Mouse (Mus musculus): ENCODE data around the gene Irgm1. TPM values are rescaled to one million over a fixed set of nuclear protein-coding genes. Genes with fewer than 3 reads are reported as not detected.
A peak's percentile ranks its signal among the peaks of the same experiment; 100 is the strongest.

Irgm1 gene
- polyA plus RNA-seq, 1 experiment from 2014 or later: 17.0 TPM

DNA sequence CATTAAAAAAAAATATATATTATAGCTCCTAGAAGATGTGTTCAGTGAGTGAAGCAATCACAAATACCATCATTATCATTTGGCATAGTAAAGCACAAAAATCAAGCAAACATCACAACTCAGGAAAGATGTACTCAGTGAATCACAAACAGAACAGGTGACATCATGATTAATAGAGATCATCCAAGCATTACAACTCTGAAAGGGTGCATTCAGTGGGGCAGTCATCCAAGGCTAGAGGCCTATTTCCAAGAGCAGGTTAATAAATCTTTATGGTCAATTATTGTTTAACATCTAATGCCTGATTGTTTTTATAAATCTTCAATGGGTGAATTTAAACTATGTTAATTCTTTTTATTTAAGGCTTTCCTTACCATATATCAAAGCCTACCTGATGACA, 30.7 kb downstream of the Irgm1 start:
- Histone ChIP-seq H3K9ac (no peak overlapping the region), H3K4me2 (no peak overlapping the region), H3K4me1 (replicated peaks) (peaks cover 21% of the 10 kb centered on the region), H3K36me3 (no peaks in the 10 kb centered on the region), H3K27ac (no peak overlapping the region), H3K4me3 (replicated peaks) (no peak overlapping the region), H3K9me3 (replicated peaks) (no peaks in the 10 kb centered on the region), H3K27me3 (peaks cover 27% of the 10 kb centered on the region)
- no peak for ATAC-seq (ENCODE audit: low read depth)
- DNase-seq: no peak

DNA sequence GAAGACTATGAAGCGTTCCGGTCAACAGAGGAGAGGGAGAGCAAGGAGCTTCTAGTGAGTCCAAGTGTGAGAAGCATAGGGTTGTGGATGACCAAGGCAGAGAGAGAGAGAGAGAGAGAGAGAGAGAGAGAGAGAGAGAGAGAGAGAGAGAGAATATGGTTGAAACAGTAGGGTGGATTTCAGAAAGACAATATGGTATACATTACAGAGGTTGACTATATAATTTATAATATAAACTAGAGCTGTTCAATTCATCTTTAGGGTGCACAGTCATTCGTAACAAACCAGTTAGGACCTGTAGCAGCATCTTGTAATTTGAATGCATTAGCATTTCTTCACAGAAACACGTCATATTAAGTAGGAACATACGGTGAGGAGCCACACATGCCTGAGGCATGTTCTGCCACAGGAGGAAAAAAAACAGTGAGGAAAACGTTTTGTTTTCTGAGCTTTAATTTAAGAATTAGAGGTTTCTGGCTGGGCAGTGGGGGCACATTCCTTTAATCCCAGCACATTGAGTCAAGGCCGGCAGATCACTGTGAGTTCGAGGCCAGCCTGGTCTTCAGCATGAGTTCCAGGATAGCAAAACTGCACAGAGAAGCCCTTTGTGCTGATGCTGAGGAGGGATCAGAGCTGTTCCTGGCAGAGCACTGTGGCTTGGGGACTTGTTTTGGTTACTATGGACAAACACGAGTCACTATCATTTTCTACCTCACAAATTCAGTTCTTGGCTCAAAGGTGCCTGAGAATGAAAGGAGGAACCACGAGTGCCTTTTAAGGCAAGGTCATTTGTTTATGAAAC, 32.4 kb downstream of the Irgm1 start:
- Histone ChIP-seq H3K4me1 (replicated peaks) (peaks cover 33% of the 10 kb centered on the region), H3K9ac (no peak overlapping the region), H3K4me2 (peak overlapping the region; percentile 98), H3K4me3 (replicated peaks) (no peak overlapping the region), H3K27ac (no peak overlapping the region), H3K36me3 (no peaks in the 10 kb centered on the region), H3K9me3 (replicated peaks) (no peaks in the 10 kb centered on the region), H3K27me3 (peaks cover 35% of the 10 kb centered on the region)
- ATAC-seq (ENCODE audit: low read depth) (no peak), DNase-seq (no peak)
- 67% methylated on average over 10 of the region's 10 CpGs for WGBS (ENCODE audit: insufficient replicate concordance)

DNA sequence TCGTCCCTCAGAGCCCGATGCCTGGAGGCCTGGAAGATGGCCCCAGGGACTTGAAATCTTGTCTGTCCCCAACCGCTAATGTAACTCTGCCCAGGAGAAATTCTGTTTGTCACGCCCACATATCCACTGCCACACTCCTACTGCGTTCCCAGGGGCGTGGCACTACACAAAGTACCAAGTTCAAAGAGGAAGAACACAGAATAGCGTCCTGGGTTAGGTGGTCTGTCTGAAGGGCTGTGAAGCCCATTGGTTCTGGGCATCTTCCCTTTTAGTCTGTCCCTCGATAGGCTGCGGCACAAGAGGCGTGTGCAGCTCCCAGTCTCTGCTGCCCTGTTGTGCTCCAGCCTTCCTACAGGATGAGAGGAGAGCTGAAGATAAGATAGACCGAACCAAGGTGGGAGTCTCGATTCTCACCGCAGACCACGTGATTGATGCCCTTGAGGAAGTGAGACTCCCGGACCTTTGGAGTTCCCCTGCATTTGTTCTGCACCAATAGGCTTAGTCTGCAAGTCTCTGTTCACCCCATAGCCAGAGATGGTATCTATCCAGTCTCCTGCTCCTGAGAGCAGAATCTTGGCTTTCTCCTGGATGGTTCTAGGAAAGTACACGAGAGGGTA, 33.2 kb downstream of the Irgm1 start:
- ATAC-seq (ENCODE audit: low read depth) (no peak), DNase-seq (no peak)
- peak overlapping the region; percentile 98 for H3K4me2 ChIP-seq
- peaks cover 35% of the 10 kb centered on the region for H3K27me3 ChIP-seq
- under 1% methylated on average over 16 of the region's 16 CpGs for WGBS (ENCODE audit: insufficient replicate concordance)
- H3K9me3 ChIP-seq (replicated peaks): no peaks in the 10 kb centered on the region
- peak overlapping the region; percentile 75 for H3K4me3 ChIP-seq (replicated peaks)
- H3K9ac ChIP-seq: peak overlapping the region; percentile 74
- no peaks in the 10 kb centered on the region for H3K36me3 ChIP-seq
- no peak overlapping the region for H3K27ac ChIP-seq
- peaks cover 33% of the 10 kb centered on the region for H3K4me1 ChIP-seq (replicated peaks)

DNA sequence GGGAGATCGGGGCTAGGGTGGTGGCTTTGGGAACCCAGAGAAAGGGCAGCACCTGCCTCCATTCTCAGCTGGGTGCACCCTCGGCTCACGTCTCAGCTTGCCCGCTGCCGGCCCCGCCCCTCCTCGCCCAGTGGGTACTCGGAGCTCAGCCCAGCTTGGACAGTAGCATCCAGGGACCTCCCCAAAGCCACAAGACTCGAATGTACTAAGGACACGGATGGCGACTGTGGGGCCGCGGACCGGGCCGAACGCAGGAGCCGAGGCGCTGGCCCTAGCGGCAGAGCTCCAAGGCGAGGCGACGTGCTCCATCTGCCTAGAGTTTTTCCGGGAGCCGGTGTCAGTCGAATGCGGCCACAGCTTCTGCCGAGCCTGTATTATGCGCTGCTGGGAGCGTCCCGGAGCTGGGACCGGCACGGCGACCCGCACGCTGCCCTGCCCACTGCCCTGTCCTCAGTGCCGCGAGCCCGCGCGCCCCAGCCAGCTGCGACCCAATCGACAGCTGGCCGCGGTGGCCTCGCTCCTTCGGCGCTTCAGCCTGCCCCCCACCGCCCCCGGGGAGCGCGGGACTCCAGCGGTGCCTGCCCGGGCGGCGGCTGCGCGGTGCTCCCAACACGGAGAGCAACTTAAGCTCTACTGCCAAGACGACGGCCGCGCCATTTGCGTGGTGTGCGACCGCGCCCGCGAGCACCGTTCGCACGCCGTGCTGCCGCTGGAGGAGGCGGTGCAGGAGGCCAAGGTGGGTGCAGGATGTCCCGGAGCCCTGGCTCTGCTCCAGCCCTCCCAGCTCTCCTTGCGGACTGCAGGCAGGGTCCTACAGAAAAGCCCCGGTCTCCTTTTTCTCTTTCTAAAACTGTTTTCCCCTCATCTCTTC, 33.9 kb downstream of the Irgm1 start:
- Histone ChIP-seq H3K9me3 (replicated peaks) (no peaks in the 10 kb centered on the region), H3K27ac (no peak overlapping the region; the same call in 1 of the 2 replicates), H3K4me3 (replicated peaks) (peak overlapping the region; percentile 75), H3K4me1 (replicated peaks) (peaks cover 37% of the 10 kb centered on the region), H3K27me3 (peaks cover 35% of the 10 kb centered on the region), H3K36me3 (no peaks in the 10 kb centered on the region), H3K4me2 (peak overlapping the region; percentile 98), H3K9ac (peak overlapping the region; percentile 74)
- DNase-seq (peak; percentile 31), ATAC-seq (ENCODE audit: low read depth) (no peak)
- under 1% methylated on average over 77 of the region's 77 CpGs for WGBS (ENCODE audit: insufficient replicate concordance)

DNA sequence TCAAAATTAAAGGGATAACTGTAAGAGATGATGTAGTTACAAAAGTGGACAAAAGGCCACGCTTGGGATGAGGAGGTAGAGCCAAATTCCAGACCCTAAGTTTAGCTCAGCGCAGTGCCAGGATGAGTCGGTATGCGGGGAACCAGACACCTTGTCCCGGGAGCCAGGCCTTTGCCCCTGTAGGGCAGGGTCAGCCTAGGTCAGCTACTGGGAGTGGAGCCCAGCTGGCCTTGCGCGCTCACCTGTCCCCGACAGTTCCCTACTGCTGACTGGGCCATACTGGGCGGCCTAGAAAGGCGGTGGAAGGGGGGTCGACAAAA, 34.5 kb downstream of the Irgm1 start:
- no peaks in the 10 kb centered on the region for H3K9me3 ChIP-seq (replicated peaks)
- peak overlapping the region; percentile 74 for H3K9ac ChIP-seq
- H3K36me3 ChIP-seq: no peaks in the 10 kb centered on the region
- DNase-seq (no peak), ATAC-seq (ENCODE audit: low read depth) (no peak)
- 22% methylated on average over 11 of the region's 11 CpGs for WGBS (ENCODE audit: insufficient replicate concordance)
- peaks cover 35% of the 10 kb centered on the region for H3K27me3 ChIP-seq
- H3K27ac ChIP-seq: no peak overlapping the region
- H3K4me2 ChIP-seq: peak overlapping the region; percentile 98
- peaks cover 37% of the 10 kb centered on the region for H3K4me1 ChIP-seq (replicated peaks)
- peak overlapping the region; percentile 75 for H3K4me3 ChIP-seq (replicated peaks)

DNA sequence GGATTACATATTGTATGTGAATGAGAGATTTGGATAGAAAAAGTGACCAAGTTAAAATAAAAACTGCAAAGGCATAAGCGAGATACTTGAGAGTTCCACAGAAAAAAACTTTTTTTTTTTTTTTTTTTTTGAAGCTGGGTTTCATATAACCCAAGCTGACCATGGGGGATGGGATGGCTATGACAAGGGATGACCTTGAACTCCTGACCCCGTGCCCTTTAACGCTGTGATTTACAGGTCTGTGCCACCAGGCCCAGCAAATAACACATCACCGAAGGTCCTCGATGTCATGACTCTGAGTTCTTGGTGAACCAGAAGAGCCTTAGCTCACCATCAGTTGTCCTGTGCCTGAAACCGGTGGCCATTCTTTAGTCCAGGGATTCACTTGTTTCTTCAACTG, 35.6 kb downstream of the Irgm1 start:
- H3K4me3 ChIP-seq (replicated peaks): no peak overlapping the region
- DNase-seq: no peak
- H3K4me1 ChIP-seq (replicated peaks): peaks cover 37% of the 10 kb centered on the region

DNA sequence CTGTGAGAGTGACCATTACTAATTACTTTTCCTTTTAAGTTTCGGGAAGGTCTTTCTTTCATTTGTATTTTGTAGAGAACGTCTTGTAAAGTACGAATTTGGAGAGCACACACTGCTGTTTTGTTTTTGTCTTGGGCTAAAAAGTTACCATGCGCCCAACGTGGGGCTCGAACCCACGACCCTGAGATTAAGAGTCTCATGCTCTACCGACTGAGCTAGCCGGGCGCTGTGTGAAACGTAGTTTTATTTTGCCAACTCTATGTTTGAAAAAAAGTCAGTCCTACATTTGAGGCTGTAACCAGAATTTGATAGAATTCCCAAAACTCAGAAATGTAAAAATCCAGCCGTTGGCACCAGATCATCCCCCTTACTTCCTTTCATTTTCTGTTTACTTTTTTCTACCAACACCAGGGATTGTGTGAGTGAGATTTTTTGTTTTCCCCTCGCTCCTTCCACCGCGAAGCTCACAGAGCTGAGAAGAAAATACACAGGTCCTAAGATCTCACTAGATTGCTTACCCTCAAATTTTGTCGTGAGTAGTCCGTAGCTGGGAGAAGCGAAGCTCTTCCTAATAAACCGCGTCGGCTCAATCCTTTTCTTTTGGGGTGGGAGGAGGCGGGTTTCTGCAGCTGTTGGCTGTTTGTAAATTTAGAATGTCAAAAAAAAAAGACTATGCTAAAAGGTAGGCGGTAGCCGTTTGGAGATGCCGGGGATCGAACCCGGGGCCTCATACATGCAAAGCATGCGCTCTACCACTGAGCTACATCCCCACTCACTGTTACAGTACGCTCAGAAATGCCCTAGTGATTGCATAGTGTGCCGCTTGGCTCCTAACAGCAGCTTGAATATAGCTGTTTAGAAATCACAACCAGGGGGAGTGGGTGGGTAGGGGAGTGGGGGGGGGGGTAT, 37.5 kb downstream of the Irgm1 start:
- under 1% methylated on average over 30 of the region's 30 CpGs for WGBS (ENCODE audit: insufficient replicate concordance)
- DNase-seq: peak; percentile 89
- Histone ChIP-seq H3K27ac (peak overlapping the region; percentile 60), H3K9me3 (replicated peaks) (no peaks in the 10 kb centered on the region), H3K4me1 (replicated peaks) (peaks cover 37% of the 10 kb centered on the region), H3K4me2 (peak overlapping the region; percentile 77), H3K27me3 (peaks cover 35% of the 10 kb centered on the region), H3K9ac (peak overlapping the region; percentile 74), H3K36me3 (no peaks in the 10 kb centered on the region), H3K4me3 (replicated peaks) (peak overlapping the region; percentile 66)
- peak; percentile 84 for ATAC-seq (ENCODE audit: low read depth)

More for the DNA sequence above, 35.6 kb downstream of the Irgm1 start:
- Histone ChIP-seq H3K4me2 (no peak overlapping the region), H3K9ac (no peak overlapping the region), H3K36me3 (no peaks in the 10 kb centered on the region), H3K27me3 (peaks cover 35% of the 10 kb centered on the region), H3K9me3 (replicated peaks) (no peaks in the 10 kb centered on the region), H3K27ac (no peak overlapping the region)
- no peak for ATAC-seq (ENCODE audit: low read depth)
- 60% methylated on average over 6 of the region's 6 CpGs for WGBS (ENCODE audit: insufficient replicate concordance)

DNA sequence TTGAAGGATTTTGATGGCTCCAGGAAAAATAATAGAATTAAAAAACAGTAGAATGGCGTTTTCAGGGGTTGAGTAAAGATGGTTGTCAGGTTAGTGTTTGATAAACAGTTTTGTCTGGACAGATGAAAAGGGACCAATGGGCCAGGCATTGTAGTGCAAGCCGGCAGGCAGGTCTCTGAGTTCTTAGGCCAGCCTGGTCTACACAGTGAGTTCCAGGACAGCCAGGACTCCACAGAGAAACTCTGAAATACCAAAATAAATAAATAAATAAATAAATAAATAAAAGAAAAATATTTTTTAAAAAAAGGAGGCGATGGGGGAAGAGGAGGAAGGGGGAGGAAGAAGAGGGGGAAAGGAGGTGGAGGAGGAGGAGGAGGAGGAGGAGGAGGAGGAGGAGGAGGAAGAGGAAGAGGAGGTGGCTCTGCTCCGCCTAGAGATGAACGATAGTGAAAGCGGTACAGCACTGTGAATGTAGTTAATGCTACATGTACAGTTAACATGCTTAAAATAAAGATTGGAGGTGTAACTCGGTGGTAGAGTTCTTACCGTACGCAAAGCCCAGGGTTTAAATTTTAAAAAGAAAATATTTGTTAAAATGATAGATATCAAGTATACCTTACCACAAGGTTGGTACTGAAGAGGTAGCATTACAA, 38.3 kb downstream of the Irgm1 start:
- DNase-seq (no peak), ATAC-seq (ENCODE audit: low read depth) (peak; percentile 71)
- Histone ChIP-seq H3K4me2 (peak overlapping the region; percentile 77), H3K27me3 (peaks cover 30% of the 10 kb centered on the region), H3K4me1 (replicated peaks) (peaks cover 32% of the 10 kb centered on the region), H3K9ac (peak overlapping the region; percentile 41; the same call in 1 of the 2 replicates), H3K9me3 (replicated peaks) (no peaks in the 10 kb centered on the region), H3K4me3 (replicated peaks) (peak overlapping the region; percentile 66), H3K27ac (peak overlapping the region; percentile 54), H3K36me3 (no peaks in the 10 kb centered on the region)
- 17% methylated on average over 8 of the region's 9 CpGs for WGBS (ENCODE audit: insufficient replicate concordance)

DNA sequence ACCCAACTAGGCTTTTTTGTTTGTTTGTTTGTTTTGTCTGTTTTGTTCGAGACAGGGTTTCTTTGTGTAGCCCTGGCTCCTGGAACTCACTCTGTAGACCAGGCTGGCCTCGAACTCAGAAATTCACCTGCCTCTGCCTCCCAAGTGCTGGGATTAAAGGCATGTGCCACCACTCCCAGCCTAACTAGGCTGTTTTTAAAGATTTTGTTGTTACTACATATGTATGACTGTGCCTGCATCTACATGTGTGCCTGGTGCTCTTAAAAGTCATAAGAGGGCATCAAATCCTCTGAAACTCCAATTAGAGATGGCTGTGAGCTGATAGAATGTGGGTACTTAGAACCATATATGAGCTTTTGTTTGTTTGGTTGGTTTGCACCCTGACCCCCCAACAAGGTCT, 40.2 kb downstream of the Irgm1 start:
- DNase-seq (no peak), ATAC-seq (ENCODE audit: low read depth) (no peak)
- Histone ChIP-seq H3K9ac (no peak overlapping the region), H3K27me3 (peaks cover 23% of the 10 kb centered on the region), H3K9me3 (replicated peaks) (peaks cover 6% of the 10 kb centered on the region; the same call in 1 of the 2 replicates), H3K4me2 (no peak overlapping the region), H3K27ac (no peak overlapping the region), H3K36me3 (peaks cover 3% of the 10 kb centered on the region; the same call in 1 of the 2 replicates), H3K4me3 (replicated peaks) (no peak overlapping the region), H3K4me1 (replicated peaks) (peaks cover 26% of the 10 kb centered on the region)
- 50% methylated on average over 2 of the region's 2 CpGs for WGBS (ENCODE audit: insufficient replicate concordance)

DNA sequence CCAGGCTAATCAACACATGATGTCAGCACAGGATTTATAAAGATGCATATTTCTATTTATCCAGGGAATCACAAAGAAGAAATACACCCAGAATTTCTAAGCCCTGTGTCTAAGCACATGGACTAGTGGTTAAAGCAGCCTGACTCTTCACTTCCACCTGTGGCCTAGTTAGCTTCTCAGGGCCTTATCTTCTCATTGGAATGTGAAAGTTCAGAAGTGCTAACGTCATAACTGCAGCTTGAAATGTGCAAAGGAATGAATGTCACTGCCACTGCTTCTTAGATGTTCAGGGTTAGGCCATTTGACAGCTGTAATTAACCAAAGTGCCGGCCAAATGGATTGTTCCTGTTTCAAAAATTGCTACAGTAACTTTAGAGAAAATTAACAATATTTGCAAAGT, 41.2 kb downstream of the Irgm1 start:
- H3K27ac ChIP-seq: no peak overlapping the region
- no peak overlapping the region for H3K4me3 ChIP-seq (replicated peaks)
- WGBS (ENCODE audit: insufficient replicate concordance): 41% methylated on average over 2 of the region's 2 CpGs
- H3K36me3 ChIP-seq: peaks cover 3% of the 10 kb centered on the region; the same call in 1 of the 2 replicates
- no peak overlapping the region for H3K9ac ChIP-seq
- no peak overlapping the region for H3K4me2 ChIP-seq
- peaks cover 21% of the 10 kb centered on the region for H3K4me1 ChIP-seq (replicated peaks)
- H3K9me3 ChIP-seq (replicated peaks): peaks cover 6% of the 10 kb centered on the region; the same call in 1 of the 2 replicates
- ATAC-seq (ENCODE audit: low read depth) (no peak), DNase-seq (no peak)
- peaks cover 14% of the 10 kb centered on the region; the same call in 1 of the 2 replicates for H3K27me3 ChIP-seq

Measured in liver, embryonic 13.5 days (tissue).